Mouse (Mus musculus) kidney, embryonic 14.5 days (tissue): ENCODE results near the gene Gipc3. TPM values are rescaled to one million over a fixed set of nuclear protein-coding genes. Genes with fewer than 3 reads are reported as not detected.

Experiments used
- ATAC-seq: fragments of 200-750 bp; cut with Nextera tagmentation; 2 replicates; pipeline ENCODE4 v1.8.0; 2017; ENCODE audit warnings: moderate number of reproducible peaks, mild to moderate bottlenecking, moderate TSS enrichment, moderate library complexity; ENCODE audit not compliant: low FRiP score, low TSS enrichment
- H3K27ac ChIP-seq: fragments of 300-500 bp; sonication (generic); 2 replicates; pipeline ENCODE4 v1.5.1; 2014; ENCODE audit warnings: low read depth, mild to moderate bottlenecking, low read length, moderate library complexity, mixed read lengths
- H3K27me3 ChIP-seq: fragments of 300-500 bp; sonication (generic); 2 replicates; pipeline ENCODE4 v1.6.1; 2014; ENCODE audit warnings: mild to moderate bottlenecking, low read length; ENCODE audit not compliant: control insufficient read depth, insufficient read depth
- H3K36me3 ChIP-seq: fragments of 300-500 bp; sonication (generic); 2 replicates; pipeline ENCODE4 v1.6.1; 2014; ENCODE audit warnings: low read length, mixed read lengths; ENCODE audit not compliant: control insufficient read depth, insufficient read depth
- H3K4me1 ChIP-seq: fragments of 300-500 bp; sonication (generic); 2 replicates; pipeline ENCODE4 v1.6.1; 2014; ENCODE audit warnings: low read length, mixed read lengths; ENCODE audit not compliant: control insufficient read depth, insufficient read depth
- H3K4me2 ChIP-seq: fragments of 300-500 bp; sonication (generic); replicated peaks from 2 replicates; pipeline ENCODE4 v1.6.1; 2014; ENCODE audit warnings: low read depth, mild to moderate bottlenecking, low read length
- H3K4me3 ChIP-seq: fragments of 300-500 bp; sonication (generic); 2 replicates; pipeline ENCODE4 v1.5.1; 2014; ENCODE audit warnings: mild to moderate bottlenecking, low read length
- H3K9ac ChIP-seq: fragments of 300-500 bp; sonication (generic); 2 replicates; pipeline ENCODE4 v1.6.1; 2014; ENCODE audit warnings: low read depth, mild to moderate bottlenecking, low read length, moderate library complexity
- H3K9me3 ChIP-seq: fragments of 300-500 bp; sonication (generic); 2 replicates; pipeline ENCODE4 v1.6.1; 2016; ENCODE audit warnings: low read length; ENCODE audit not compliant: control insufficient read depth
- WGBS: fragments of 180-500 bp; shearing (Covaris S2); extraction: QIAGEN DNeasy Blood & Tissue Kit; methylation state at CpG from one replicate; pipeline ENCODE4 v1.1.7; 2014; 5-methylcytosine and 5-hydroxymethylcytosine counted together
- polyA plus RNA-seq: library from polyadenylated mRNA; unstranded; fragments of >200 nt; fragmentation: Nextera tagmentation; extraction: Ambion mirVana; gene quantifications from 2 replicates; pipeline ENCODE4 v1.2.1, GENCODE M21; 2014

Gene Gipc3
- polyA plus RNA-seq: 0.05 and 0.07 TPM in 2 replicates

GRCm38 (mm10) chr10:81342686-81343505 lies at the start of gene Gipc3:
Gipc3 (minus strand) TSS chr10:81343266.
- H3K9me3 ChIP-seq: no peaks in the 10 kb centered on the region
- H3K27me3 ChIP-seq: peaks cover 22% of the 10 kb centered on the region
- peak within 1 kb of the TSS; percentile 60; the same call in 1 of the 2 replicates for H3K9ac ChIP-seq
- H3K27ac ChIP-seq: no peak within 1 kb of the TSS
- peaks cover 7% of the 10 kb centered on the region; the same call in 1 of the 2 replicates for H3K36me3 ChIP-seq
- ATAC-seq: no peak
- peak within 1 kb of the TSS; percentile 85 for H3K4me2 ChIP-seq
- H3K4me1 ChIP-seq: peaks cover 17% of the 10 kb centered on the region
- peak within 1 kb of the TSS; percentile 45 for H3K4me3 ChIP-seq
- 4% methylated on average over 65 of the region's 67 CpGs for WGBS

- no peak; the same call in 1 of the 2 replicates for ATAC-seq
These were observed 49.7 kb upstream of the Gipc3 start, which contains the start of gene Smim24 for GRCm38 (mm10) chr10:81392781-81393185. Smim24 (plus strand) TSS chr10:81393051.

GRCm38 (mm10) chr10:81392270-81392669 lies 49.2 kb upstream of the Gipc3 start:
- H3K4me3 ChIP-seq: no peak overlapping the region
- no peak overlapping the region for H3K27ac ChIP-seq
- no peak overlapping the region for H3K9ac ChIP-seq
- H3K36me3 ChIP-seq: peaks cover 21% of the 10 kb centered on the region
- H3K4me2 ChIP-seq: no peak overlapping the region
- no peaks in the 10 kb centered on the region for H3K27me3 ChIP-seq
- no peaks in the 10 kb centered on the region for H3K9me3 ChIP-seq
- H3K4me1 ChIP-seq: peaks cover 17% of the 10 kb centered on the region
- ATAC-seq: no peak
- 84% methylated on average over 6 of the region's 6 CpGs for WGBS

More at GRCm38 (mm10) chr10:81392781-81393185, 49.7 kb upstream of the Gipc3 start, which contains the start of gene Smim24:
- Histone ChIP-seq H3K36me3 (peaks cover 21% of the 10 kb centered on the region), H3K9me3 (no peaks in the 10 kb centered on the region), H3K27ac (peak within 1 kb of the TSS; percentile 63; the same call in 1 of the 2 replicates), H3K27me3 (no peaks in the 10 kb centered on the region), H3K4me2 (peak within 1 kb of the TSS; percentile 51), H3K4me1 (peaks cover 17% of the 10 kb centered on the region), H3K9ac (peak within 1 kb of the TSS; percentile 45; the same call in 1 of the 2 replicates), H3K4me3 (peak within 1 kb of the TSS; percentile 26)
- 61% methylated on average over 14 of the region's 14 CpGs for WGBS

GRCm38 (mm10) chr10:81390678-81390965 lies 47.6 kb upstream of the Gipc3 start:
- Histone ChIP-seq H3K36me3 (peaks cover 32% of the 10 kb centered on the region), H3K27me3 (no peaks in the 10 kb centered on the region), H3K9me3 (no peaks in the 10 kb centered on the region), H3K4me1 (peaks cover 20% of the 10 kb centered on the region), H3K4me3 (no peak overlapping the region), H3K27ac (no peak overlapping the region), H3K4me2 (no peak overlapping the region), H3K9ac (no peak overlapping the region)
- 93% methylated on average over 13 of the region's 13 CpGs for WGBS
- no peak for ATAC-seq

- Histone ChIP-seq H3K4me3 (no peak overlapping the region), H3K27me3 (no peaks in the 10 kb centered on the region), H3K4me2 (no peak overlapping the region), H3K36me3 (peaks cover 32% of the 10 kb centered on the region), H3K9me3 (no peaks in the 10 kb centered on the region), H3K27ac (no peak overlapping the region), H3K9ac (no peak overlapping the region), H3K4me1 (peaks cover 26% of the 10 kb centered on the region)
- WGBS: 62% methylated on average over 23 of the region's 23 CpGs
- ATAC-seq: peak; percentile 43; the same call in 1 of the 2 replicates
These were observed 47.0 kb upstream of the Gipc3 start for GRCm38 (mm10) chr10:81389801-81390677.

- ATAC-seq: no peak
- H3K36me3 ChIP-seq: peaks cover 32% of the 10 kb centered on the region
- H3K4me3 ChIP-seq: no peak overlapping the region
- no peaks in the 10 kb centered on the region for H3K27me3 ChIP-seq
- no peak overlapping the region for H3K4me2 ChIP-seq
- no peaks in the 10 kb centered on the region for H3K9me3 ChIP-seq
- WGBS: 46% methylated on average over 3 of the region's 3 CpGs
- H3K4me1 ChIP-seq: peaks cover 27% of the 10 kb centered on the region
- H3K9ac ChIP-seq: no peak overlapping the region
- H3K27ac ChIP-seq: no peak overlapping the region
These were observed 46.3 kb upstream of the Gipc3 start for GRCm38 (mm10) chr10:81389373-81389772.

- no peak for ATAC-seq
- H3K4me2 ChIP-seq: no peak within 1 kb of the TSS
- H3K4me3 ChIP-seq: no peak within 1 kb of the TSS
- no peak within 1 kb of the TSS for H3K9ac ChIP-seq
- H3K27ac ChIP-seq: no peak within 1 kb of the TSS
- no peaks in the 10 kb centered on the region for H3K27me3 ChIP-seq
- H3K36me3 ChIP-seq: peaks cover 32% of the 10 kb centered on the region
- H3K9me3 ChIP-seq: no peaks in the 10 kb centered on the region
- H3K4me1 ChIP-seq: peaks cover 24% of the 10 kb centered on the region
- WGBS: 76% methylated on average over 5 of the region's 5 CpGs
These were observed 45.5 kb upstream of the Gipc3 start, which contains the start of gene Gm48552 for GRCm38 (mm10) chr10:81388505-81389055. Gm48552 (plus strand) TSS chr10:81389005.

- H3K4me3 ChIP-seq: no peak overlapping the region
- H3K36me3 ChIP-seq: peaks cover 32% of the 10 kb centered on the region
- H3K4me1 ChIP-seq: peaks cover 15% of the 10 kb centered on the region
- no peak overlapping the region for H3K27ac ChIP-seq
- ATAC-seq: no peak
- H3K9me3 ChIP-seq: no peaks in the 10 kb centered on the region
- 95% methylated on average over 20 of the region's 20 CpGs for WGBS
- H3K4me2 ChIP-seq: no peak overlapping the region
- H3K27me3 ChIP-seq: no peaks in the 10 kb centered on the region
- no peak overlapping the region for H3K9ac ChIP-seq
These were observed 44.6 kb upstream of the Gipc3 start for GRCm38 (mm10) chr10:81387716-81388115.
